Mouse (Mus musculus): ENCODE measurements around the gene Nr1d1.

Nr1d1 gene

DNA sequence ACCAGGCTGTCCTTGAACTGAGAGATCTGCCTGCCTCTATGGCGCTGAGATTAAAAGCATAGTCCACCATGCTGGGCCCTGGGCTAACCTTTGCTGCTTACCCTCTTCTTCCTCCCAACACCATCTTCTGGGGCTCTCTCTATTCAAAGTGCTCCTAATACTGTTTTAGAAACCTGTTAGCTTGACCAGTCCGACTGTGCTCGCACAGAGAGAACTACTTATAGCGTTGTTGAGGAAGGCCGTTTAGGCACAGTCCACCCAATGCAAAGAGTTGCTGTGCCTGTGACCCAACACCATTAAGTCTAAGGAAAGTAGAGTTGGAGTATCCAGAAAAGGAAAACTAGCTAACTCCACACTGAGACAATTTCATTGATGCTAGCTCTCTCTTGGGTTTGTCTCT, 13.0 kb upstream of the Nr1d1 start:
- no peak for DNase-seq (ENCODE audit: low spot score)

DNA sequence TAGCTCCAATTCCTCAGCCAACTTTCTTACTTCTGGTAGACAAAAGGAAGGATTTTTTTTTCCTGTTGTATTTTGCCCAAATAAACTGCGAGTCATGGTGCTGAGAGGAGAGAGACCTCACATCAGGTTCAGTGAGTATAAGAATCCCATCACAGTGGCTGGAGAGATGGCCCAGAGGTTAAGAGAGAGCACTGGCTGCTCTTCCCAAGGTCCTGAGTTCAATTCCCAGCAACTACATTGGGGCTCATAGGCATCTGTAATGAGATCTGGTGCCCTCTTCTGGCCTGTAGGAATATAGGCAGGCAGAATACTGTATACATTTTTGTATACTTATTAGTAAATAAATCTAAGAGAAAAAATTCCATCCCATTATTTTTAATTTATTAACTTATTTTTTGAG, 12.6 kb upstream of the Nr1d1 start:
- DNase-seq (ENCODE audit: low spot score) = no peak

DNA sequence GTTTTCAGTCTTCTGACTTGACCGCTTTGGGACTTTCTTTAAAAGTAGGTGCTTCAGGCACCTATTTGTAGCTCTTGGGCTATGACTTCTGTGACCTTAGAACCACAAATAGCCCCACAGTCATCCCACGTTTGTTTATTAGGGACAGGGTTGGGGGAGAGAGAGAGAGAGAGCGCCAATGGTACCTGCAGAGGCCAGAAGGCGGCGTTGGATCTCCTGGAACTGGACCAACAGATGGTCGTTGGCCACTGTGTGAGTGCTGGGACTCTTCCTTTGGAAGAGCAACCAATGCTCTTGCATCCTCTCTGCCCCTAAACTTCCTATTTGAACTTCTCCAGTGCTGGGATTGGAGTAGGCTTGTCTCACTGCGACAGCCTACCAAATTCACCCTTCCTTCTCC, 12.1 kb upstream of the Nr1d1 start:
- no peak for DNase-seq (ENCODE audit: low spot score)

DNA sequence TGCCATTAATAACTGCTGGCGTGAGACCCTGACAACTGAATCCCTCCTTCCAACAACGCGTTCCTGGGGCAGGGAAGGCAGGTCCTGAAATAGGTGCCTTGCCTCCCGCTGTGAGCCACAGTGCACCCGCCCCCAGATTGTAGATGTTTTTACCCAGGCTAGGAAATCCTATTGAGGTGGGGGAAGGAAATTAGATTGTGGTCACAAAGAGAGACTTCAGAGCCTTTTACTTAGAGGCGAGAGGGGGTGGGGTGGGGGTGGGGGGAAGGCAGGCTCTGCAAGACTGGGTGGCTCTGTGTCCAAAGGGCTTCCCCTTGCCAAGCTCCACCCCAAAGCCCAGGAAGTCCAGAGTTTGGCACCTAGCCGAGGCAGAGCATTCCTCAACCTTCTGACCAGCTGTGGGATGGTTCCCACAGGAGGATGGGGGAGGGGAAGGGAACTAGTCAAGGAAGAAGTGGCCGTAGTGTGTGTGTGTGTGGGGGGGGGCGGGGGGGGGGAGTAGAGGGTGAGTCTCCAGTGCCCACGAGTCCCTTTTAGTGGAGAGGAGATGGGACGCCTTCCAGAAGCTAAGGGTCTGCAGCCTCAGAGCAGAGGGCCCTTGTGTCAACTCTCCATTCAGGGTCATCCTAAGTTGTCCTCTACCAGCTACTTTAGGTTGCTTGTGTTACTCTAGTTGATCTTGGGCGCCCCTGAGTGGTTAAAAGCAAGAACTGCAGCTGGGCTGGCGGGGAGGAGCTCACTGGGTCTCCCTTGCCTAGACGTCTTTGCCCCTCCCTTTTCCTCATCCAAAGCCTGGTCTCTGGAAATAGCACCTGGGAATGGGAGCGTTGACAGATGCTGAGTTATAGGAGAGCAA, 11.5 kb upstream of the Nr1d1 start:
- peak; percentile 94 for DNase-seq (ENCODE audit: low spot score)

DNA sequence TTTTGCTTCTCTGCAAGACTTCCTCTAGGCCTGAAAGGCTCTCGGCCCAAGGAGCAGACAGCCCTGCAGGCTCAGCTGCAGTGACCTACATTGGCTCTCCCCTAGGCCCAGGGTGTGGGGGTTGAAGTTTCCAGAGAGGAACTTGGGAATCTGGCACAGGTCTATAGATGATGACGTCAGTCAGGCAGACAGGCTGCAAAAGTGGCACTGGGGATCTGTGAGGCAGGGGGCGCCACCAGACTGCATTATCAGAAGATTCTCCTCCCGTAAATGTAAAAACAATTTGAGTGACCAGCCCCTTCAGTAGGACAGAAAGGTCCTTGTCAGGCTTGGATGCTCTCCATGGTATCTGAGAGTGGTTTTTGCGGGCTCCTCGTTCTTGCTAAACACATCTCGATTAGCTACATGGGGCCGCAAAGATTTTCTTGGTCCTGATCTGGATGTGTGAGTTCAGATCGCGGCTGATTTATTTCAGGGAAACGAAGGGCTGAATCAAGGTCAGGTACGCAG, 10.7 kb upstream of the Nr1d1 start:
- DNase-seq (ENCODE audit: low spot score) = no peak

DNA sequence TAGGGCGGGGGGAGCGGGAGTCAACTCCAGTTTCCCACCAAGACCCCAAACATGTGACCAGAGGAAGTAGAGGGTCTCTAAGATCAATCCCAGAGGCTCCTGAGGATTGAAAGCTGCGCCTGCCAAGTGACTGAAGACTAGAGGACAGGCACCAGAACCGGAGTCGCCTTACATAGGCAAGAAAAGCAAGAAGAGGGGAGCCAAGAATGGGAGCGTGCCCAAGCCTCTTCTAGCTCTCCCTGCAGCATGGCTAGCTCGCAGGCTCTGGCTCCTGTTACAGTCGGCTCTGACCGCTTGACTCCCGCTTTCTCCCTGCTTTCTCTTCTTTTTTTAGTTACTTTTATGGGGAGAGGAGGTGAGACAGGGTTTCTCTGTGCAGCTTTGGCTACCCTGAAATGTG, 10.1 kb upstream of the Nr1d1 start:
- no peak for DNase-seq (ENCODE audit: low spot score)

DNA sequence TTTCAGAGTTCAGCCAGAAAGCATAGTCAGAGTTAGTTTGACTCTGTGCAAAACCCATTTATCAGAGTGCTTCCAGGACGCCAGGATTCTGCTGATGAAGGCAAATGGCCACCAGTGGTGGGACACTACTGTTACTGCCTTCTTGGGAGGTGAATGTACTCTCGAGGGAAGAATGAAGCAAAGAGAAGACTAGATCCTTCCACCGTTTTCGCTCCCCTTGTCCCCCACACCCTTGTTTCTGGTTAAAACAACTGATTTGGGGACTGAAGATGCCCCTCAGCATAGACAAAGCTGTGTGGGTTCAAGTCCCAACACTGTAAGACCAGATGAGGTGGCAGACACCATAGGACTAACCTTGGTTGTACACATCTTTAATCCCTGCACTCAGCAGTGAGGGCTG, 9.0 kb upstream of the Nr1d1 start:
- DNase-seq (ENCODE audit: low spot score) = no peak

DNA sequence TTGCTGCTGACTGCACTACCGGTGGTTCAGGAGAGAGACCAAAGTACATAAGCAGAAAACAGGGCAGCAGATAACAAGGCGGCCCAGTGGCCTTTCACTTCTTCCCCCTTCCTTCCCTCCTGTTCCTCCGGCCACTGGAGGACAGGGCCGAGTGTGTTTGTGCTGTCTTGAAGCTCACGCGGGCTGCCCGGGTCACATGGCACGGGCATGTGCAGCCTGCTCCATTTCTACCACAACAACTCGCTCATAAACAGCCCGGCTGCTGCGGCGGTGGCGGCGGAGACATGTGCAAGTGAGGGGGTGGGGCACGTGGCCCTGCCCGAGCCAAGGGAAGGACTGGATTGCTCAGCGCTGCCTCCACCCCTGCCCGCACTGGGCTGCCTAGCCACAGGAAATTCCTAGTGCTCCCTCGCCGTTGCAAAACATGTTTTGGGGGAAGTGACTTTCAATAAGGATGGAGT, 8.1 kb upstream of the Nr1d1 start:
- DNase-seq (ENCODE audit: low spot score) = peak; percentile 96

DNA sequence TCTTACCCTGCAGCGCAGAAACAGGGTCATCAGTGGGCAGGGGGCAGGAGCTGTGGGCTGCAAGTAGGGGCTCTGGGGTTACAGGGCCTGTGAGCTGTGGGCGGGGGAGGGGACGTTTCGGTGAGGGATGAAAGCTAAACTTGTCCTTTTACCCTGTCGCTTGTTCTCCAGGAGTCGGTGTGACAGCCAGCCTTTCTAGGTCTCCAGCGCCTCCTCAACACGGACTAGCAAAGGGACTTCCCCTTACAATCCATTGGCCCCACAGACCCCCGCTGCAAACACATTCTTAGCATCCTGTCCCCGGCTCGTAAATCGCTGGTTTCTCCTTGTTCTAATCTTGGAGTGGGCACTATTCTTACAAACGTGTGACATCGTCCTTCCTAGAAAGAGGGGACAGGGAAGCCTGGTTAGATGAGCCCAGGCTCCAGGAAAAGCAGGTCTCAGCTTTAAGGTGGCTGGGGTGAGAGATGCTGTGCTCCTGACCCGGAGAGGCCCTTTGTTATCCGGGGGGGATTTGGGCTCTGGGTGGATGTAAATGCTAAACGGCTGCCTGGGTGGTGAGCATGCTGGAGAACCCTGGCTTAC, 7.6 kb upstream of the Nr1d1 start:
- DNase-seq (ENCODE audit: low spot score) = no peak

DNA sequence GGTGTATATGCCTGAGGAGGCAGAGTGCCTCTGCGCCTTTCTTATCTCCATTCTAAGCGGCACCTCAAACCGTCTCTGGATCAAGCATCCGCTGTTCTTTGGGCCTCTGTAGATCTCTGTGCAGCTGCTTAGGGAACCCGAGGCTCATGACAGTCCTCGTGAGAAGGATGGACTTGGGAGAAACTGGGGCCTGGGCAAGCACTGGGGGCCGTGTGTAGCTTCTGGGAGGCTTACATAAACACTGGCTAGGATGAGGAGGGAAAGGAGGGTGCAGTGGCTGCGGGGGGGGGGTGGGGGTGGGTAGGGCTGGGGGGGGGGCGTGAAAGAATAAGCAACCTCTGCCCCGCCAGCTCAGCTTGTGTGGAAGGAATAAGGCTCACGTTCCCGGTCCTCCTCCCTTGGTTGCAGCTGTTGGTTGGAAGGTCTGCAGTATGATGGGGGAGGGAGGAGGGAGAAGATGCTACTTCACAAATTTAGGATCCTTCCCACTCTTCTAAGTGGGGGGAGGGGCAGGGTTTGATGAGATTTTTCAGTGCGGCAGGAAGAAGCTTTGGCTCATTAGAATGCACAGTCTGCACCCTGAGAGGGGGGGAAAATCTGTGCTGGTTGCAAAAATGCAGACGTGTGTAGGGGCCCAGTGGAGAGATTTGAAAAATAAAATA, 6.8 kb upstream of the Nr1d1 start:
- no peak for DNase-seq (ENCODE audit: low spot score)

DNA sequence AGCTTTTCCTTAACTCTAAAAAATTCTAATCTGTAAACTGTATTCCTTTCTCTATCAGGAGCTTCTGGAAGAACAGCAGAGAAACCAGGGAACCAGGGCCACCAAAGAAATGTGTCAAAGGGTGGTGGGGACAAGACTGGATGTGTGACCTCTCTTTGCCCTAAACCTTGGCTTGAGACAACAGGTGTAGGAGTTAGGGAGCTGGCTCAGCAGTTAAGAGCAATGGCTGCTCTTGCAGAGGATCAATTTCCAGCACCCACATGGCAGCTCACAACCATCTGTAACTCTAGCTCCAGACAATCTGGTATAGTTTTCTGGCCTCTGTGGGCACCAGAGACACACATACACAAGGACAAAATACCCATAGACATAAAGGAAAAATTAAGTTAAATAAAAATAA, 2.8 kb upstream of the Nr1d1 start:
- no peak for DNase-seq (ENCODE audit: low spot score)

DNA sequence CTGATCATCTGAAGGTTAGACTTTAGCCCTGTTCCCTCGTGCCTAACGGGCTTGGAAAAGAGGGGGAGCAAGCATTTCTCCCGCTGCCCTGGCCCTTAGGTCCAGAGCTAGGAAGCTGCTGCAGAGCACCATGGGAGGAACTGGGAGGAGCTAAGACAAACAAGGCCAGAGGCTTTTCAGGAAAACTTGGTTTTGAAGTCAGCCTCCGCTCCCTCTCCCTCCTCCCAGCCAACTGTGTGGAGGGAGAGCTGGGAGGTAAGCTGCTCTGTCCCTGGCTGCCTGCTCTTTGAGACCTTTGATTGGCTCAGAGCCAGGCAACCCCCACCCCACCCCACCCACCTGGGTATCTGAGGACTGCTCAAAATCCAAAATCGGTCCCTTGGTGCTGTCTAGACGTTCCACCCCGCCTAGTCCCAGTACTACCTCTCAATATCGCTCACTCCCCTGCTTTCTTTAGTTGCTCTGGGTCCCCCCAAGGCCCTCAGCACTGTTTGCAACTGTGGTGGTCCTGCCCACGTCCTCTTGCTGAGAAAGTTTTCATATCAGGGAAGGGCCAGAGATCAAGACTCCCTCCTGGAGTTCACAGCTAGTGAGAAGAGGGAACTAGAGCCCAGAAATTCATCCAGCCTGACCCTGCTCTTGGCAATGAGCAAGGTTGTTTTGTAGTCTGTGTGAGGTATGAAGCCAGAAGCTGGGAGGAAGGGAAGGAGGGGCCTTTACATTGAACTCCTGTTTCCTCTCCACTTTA, 1.9 kb upstream of the Nr1d1 start:
- DNase-seq (ENCODE audit: low spot score) = no peak

DNA sequence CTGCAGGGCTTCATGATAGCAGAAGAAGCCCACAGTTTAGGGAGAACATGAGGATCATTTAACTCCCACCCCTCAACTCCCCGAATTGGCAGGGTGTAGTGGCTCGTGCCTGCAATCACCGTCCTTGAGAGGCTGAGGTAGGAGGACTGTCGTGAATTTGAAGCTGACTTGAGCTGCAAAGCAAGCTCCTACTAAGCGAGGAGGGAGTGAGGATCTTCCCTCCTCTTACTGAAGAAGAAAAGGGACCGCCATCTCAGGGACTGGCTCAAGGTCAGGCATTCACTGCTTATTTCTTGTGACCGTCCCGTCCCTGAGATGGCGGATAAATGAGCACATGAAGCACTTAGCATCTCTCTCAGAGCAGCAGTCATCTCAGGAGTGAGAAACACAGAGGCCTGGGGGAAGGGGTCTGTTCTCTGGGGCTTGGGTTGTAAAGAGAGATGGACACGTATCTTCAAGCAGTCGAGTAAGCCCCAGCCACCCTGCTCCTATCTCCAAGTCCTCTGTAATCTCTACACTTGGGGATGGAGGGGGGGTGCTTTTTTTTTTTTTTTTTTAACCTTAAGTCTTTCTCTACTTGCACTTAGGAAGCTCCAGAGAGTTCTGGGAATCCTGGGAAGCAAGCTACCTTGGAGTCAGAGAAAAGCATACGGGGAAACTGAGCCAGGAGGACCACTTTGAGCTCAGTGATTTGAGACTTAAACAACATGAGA, 1.1 kb upstream of the Nr1d1 start:
- no peak for DNase-seq (ENCODE audit: low spot score)

DNA sequence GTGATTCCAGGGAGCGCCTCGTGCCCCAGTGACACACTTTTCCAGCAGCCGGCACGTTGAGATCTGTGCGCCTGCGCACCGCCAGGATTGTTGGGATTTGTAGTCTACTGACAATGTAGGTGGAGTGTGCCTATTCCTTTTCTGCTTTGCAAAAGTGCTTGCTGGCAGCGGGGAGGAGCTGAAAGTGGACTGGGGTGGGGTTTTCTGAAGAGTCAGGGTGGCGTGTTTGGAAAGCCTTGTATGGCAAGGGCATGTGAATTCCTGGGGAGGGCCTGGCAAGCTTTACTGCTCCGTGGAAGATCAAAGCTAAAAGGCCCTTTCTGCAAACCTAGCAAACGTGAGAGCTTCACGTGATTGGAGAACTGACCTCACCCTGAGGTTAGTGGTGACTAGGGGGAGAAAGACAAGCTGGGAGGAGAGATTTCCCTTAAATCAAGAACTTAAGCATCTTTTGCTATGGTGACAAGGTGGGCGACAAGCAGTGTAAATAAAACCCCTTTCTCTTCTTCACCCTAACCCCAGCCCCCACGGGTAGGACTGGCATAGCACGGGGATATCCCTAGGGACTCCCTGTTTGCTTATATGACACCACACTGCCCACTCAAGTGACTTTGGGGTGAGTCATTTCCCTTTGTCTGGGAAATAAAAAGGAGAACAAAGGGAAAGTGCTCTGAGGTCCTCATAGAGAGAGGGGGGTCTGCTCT, 367 bp upstream of the Nr1d1 start:
- peak; percentile 99 for DNase-seq (ENCODE audit: low spot score)

DNA sequence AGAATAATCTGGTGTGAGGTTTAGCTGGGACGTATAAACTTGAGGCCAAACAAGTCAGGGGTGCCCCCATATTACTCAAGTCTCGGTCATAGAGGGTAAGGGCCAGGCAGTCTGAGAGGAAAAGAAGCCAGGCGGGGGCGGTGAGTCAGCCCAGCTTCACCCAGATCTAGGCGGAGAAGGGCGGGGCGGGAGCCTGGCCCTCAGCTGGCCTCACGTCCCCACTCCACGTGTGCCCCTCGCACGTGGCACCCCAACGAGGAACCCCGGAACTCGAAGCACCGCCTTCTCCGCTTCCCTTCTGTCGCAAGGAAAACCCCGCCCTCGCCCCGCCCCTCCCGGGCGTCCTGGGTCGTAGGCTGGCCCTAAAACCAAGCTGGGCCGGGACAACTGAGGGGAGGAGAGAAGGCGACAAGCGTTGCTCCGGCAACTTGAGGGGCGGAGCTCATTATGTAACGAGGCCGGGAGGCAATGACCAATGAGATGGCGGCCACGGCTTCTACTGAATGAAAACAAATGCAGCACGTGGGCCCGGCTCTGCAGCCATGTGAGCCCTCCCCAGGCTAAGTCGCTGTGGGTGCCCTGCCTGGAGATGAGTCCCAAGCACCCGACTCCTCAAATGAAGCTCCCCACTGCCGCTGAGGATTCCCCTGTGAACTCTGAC, 1.4 kb downstream of the Nr1d1 start:
- DNase-seq (ENCODE audit: low spot score) = peak; percentile 100

DNA sequence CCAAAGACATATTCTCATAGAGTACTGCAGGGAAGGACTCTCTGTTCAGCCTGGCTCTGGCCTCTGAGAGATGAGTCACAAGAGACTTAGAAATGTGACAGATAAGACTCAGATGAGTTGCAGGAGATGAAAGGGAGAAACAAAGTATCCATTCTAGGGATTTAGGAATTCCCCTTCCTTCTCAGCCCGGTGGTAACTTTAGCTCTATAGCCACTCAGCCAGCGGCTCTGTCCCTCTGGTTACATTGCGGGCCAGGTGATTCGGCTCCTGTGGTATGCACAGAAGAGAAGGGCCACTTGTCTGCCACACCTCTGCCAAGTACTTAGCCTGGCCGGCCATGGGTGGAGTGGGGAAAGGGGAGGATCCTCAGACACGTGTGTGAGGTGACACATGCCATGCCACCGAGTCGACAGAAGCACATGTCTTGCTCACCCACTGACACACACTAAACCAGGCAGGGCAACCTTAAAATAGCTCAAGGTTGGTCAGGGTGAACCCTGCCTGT, 2.4 kb downstream of the Nr1d1 start:
- DNase-seq (ENCODE audit: low spot score) = no peak

DNA sequence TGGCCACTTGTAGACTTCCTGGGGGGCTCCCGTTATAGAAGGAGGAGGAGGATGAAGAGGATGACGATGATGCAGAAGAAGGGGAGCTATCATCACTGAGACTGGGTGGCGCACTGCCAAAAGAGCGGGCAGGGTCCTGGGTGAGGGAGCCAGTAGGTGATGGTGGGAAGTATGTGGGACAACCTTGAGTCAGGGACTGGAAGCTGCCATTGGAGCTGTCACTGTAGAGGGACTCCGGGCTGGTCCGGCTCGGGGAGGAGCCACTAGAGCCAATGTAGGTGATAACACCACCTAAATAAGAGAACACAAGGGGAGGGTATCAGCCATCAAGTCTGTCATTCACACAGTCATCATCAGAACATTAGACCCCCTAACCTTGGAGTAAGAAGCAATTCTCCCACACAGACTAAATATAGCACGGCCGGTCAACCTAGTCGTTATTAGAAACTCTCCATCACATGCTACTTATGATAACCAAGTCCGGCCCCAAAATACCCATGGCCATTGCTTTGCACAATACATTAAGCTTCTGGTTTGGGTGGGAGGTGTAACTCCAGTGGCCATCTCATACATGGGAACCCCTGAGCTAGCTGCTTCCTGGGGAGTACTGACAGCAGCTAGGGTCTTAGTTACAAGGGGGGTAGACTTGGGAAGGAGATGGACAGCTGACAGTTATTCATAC, 3.1 kb downstream of the Nr1d1 start:
- DNase-seq (ENCODE audit: low spot score) = no peak

DNA sequence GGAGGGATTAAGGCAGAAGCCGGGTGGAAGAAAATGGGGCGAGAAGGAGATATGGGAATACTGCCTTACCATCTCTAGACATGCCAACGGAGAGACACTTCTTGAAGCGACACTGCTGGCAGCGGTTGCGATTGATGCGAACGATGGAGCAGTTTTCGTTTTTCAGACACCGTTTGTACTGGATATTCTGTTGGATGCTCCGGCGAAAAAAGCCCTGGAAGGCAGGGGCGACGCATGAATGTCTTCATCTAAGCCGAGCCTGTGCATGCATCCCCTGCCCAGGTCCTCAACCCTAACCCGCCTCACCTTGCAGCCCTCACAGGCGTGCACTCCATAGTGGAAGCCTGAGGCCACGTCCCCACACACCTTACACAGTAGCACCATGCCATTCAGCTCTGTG, 4.0 kb downstream of the Nr1d1 start:
- DNase-seq (ENCODE audit: low spot score) = no peak

DNA sequence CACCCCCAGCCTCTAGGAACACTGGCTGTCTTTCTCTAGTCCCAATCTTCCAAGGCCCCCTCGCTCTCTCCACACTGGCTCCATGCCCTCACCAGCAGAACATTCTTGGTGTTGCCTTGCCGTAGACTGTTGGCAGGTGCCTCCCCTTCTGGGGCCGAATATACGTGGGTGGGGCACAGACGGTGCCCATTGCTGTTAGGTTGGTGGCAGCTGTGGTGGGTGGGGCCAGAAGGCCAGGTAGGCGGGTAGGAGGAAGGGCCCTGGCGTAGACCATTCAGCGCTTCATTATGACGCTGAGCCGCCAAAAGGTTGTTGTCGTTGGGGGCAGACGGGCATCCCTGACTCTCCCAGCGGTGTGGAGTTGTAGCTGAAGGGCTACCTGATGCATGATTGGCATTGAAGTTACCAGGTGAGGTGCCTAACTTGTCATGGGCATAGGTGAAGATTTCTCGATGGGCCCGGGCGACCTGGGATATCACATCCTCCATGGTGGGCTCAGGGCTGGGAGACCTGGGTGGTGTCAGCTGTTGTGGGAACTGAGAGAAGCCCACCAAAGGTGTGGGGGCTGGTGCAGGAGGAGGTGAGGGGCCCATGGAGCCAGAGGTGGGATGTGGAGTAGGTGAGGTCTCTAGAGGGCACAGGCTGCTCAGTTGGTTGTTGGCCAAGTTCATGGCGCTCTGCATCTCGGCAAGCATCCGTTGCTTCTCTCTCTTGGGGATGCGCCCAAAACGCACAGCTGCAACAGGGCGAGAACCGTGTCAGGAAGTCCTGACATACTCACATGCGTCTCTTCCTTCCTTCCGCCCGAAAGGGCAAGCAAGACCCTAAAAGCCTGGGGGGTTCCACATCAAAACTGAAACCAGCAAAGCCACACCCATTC, 4.8 kb downstream of the Nr1d1 start:
- no peak for DNase-seq (ENCODE audit: low spot score)

Measured in left cerebral cortex, adult 11 months (tissue).